Mouse (Mus musculus) thymus, postnatal 14 days (tissue): ENCODE measurements around the gene Evi5.

Source experiments
- DNase-seq: peaks from one replicate; pipeline ENCODE4 v3.0.0; 2021

Evi5 gene

DNA sequence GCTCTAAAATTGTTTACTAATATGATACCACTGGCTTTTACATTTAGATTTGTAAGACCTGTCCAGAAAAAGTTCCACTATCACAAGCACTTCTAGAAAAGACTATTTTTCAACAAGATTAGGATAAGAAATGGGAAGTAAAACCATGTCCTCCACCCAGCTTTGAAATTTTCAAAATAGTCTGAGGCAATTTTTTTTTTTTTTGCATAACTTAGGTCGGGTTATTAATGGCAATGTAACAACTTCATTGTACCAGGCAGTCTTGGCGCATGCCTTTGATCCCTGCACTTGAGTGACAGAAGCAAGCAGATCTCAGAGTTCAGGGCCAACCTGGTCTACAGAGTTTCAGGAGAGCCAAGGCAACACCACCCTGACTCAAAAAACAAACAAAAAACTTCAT lies 5.2 kb downstream of the Evi5 start:
- no peak for DNase-seq

DNA sequence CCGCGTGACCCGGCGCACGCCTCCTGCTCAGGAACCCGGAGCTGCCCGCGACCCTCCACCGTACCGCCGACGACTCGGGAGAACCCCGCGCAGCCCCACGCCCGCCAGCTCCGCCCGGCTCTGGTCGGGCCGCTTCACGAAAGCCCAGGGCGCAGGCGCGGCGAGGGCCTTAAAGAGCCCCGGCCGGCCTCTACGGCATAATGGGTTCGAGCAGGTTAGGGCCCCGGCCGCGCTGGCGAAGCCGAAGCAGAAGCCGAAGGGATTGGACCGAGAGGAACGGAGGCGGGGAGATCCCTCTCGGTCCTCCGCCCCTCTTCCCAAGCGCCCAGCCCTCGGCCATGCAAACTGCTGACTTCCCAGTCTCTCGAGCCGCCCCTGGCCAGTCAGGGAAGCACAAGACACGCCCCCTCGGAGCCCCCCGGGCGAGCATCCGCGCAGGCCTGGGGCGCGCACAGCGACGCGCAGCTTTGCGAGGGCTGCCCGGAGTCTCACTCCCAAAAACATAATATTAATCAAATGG lies 5.9 kb downstream of the Evi5 start:
- peak; percentile 69 for DNase-seq

DNA sequence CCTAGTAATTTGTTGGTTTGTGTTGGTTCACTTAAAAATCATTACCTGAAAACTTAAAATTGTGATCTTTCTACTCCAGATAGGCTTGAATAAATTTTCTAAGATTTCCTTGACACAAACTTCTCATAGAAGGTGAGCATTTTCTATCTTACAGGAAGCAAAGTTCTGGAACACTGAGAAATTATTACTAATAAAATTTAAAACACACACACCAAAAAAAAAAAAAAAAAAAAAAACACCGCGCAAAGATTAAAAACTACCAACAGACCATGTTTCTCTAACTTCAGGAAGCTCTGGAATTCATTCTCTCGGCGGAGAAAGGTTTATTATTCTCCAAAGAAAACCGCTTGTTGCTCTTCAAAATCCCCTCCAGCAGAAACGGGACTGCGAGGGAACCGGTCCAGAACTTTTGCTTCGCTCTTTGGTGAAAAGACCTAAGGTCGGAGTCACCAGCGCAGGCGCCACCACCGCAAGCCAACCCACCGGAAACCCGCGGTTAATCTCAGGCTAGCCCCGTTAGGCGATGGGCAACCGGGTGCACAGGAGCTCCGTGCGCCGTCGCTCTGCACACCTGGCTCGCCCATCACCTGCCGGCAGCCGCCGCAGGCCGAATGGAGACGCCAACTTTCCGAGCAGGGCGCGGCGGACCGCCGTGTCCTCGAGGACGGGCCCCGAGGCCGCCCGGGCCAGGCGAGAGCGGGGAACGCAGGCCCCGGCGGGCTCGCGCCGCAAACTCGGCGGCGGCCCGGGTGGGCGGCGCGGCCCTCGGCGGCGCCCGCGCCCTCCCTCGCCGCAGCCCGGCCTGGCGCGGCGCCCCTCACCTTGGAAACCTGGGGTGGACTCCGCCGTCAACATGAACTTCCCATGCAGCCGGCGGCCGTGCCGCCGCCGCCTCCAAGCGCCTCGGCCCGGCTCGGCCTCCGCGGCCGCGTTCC lies 6.7 kb downstream of the Evi5 start:
- DNase-seq: peak; percentile 63

- no peak for DNase-seq
Observed at GRCm38 (mm10) chr5:107866127-107867126, 8.5 kb downstream of the Evi5 start.

DNA sequence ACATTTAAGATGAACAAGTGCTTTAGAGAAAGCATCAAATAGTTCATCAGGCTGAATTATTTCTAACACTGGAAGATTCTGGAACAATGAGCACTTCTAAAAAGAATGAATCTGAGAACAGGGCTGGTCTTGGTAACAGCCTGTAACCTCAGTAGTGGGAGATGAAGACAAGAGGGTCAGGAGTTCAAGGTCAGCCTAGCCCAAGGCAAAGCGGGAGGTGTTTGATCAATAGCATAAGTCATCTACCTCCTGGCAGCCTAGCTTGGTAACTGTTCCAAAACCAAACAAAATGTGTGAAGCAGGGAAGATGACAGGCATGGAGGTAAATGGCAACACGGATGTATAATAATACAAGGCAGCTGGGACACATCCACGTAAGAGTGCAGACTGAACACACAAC lies 10.9 kb downstream of the Evi5 start:
- no peak for DNase-seq

DNA sequence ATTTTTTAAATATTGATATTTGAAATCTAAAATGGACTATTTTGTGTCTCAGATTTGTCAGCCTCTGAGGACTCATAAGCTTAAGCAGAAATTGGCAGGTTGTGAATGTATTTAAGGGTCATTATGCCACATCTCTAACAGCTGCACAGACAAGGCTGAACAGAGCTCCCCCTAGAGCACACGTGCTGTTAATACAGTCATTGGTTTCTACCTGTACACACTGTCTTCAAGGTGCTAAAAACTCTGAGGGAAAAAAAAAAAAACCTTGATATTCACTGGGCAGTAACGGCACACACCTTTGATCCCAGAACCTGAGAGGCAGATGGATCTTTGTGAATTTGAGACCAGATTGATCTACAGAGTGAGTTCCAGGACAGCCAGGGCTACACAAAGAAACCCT lies 15.9 kb downstream of the Evi5 start:
- peak; percentile 34 for DNase-seq

DNA sequence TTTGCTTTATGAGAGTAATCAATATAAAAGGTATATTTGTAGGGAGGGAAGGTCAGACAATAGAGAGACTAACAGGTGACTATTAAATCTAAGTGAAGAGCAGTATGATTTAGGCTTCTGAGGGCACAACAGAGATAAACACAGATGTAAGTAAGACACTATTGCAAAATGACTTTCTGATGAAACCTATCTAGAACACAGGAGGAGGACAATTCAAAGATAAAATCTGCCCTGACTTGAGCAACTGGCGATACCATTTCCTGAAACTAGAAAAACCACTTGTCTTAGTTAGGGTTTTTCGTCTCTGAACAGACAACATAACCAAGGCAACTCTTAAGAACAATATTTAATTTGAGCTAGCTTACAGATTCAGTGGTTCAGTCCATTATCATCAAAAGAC lies 19.4 kb downstream of the Evi5 start:
- no peak for DNase-seq

- no peak for DNase-seq
Observed at GRCm38 (mm10) chr5:107854556-107854955, 20.4 kb downstream of the Evi5 start.

- no peak for DNase-seq
Observed at GRCm38 (mm10) chr5:107853807-107854206, 21.1 kb downstream of the Evi5 start.

DNA sequence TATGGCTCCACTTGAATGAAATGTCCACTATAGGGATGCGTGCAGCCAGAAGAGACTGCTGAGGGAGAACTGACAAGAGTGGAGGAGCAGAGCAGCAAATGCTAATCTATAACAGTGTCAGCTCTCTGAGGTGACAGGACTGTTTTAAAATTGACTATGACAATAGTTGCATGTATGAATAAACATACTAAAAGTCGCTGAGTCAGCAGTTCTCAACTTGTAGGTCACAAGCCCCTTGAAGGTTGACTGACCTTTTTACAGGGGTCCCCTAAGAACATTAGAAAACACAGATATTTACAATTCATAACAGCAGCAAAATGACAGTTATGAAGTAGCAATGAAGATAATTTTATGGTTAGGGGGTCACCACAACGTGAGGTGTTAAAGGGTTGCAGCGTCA lies 25.9 kb downstream of the Evi5 start:
- DNase-seq: no peak

- DNase-seq: no peak
Observed at GRCm38 (mm10) chr5:107847817-107848216, 27.1 kb downstream of the Evi5 start.

DNA sequence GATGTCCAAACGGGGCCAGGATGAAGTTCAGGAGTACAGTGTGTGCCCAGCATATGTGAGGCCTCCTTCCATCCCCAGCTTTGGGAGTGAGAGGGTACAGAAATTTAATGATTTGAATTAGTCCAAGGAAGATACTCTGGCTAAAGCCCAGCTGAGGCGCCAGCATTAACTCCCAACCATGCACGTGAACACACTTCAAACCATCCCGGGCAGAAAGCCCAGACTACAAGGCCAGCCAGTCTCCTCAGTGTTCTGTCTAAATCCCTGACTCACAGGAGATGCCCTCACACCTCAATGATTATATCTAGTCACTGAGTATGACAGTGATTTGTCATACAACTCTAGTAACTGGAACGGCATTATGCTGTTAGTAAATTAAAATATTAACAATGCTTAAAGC lies 27.6 kb downstream of the Evi5 start:
- DNase-seq: no peak

- peak; percentile 41 for DNase-seq
Observed at GRCm38 (mm10) chr5:107840549-107841238, 34.2 kb downstream of the Evi5 start.

DNA sequence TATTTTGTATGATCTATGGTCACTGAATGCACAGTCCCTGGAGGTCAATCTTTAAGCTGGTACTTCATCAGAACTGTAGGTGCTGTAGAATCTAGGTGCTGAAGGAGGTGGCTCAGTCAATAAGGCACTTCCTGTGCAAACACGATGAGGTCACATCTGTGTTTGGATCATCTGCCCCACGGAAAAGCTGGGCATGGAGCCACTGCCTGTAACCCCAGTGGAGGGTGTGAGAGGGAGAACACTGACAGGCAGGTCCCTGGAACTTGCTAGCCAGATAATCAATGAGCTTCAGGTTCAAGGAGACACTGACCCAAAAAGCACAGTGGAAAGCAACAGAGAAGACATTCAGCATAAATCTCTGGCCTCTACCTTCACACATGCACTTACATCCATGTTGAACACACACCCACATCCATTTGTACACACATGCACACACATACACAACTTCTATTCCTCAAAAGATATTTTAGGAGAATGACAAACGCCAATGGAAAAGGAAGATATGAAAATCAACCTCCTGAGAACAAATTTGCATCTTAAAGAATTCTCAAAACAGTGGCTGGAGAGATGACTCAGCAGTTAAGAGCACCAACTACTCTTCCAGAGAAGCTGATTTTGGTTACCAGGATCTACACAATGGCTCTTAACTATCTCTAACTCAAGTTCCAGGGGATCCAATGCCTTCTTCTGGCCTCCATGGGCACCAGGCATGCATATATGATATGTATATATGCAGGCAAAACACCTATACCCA lies 35.8 kb downstream of the Evi5 start:
- no peak for DNase-seq

GRCm38 (mm10) chr5:107834287-107834686 lies 40.6 kb downstream of the Evi5 start:
- no peak for DNase-seq

DNA sequence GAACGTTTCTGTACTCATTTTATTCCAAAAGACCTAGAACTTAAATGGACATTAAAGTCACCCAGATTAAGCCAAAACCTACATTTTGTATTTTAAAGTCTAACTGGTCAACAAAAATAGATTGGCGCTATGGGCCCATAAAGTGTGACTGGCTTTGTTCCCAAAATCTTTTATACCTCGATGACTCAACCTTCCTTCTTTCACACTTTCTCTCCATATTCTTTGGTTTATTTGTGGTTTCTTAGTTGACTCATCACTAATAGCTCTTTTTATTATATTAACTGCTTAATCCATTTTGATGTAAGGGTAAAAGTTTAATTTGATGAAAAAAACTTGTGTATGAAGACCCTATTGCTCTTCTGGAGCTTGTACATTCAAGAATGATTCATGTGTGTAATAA lies 43.6 kb downstream of the Evi5 start:
- no peak for DNase-seq

GRCm38 (mm10) chr5:107829998-107830560 lies 44.8 kb downstream of the Evi5 start, which contains the start of gene Ube2d2b:
Gene Ube2d2b, plus strand, starts transcription at chr5:107830099.
- DNase-seq: no peak

DNA sequence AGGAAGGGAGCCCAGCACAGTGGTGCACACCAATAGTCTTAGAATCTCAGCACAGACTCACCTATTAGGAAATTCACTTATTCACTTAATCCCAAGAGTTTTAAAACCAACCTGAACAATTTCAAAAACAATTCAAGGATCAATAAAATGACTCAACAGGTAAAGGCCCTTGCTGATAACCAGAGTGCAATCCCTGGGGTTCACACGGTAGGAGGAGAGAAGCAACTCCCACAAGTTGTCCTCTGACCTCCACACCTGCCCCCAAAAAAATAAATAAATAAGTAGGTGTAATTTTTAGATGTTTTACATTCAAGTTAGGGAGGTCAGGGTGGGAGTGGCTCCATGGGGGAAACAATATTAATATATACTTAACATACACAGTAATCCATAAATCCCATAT lies 52.4 kb downstream of the Evi5 start:
- no peak for DNase-seq

DNA sequence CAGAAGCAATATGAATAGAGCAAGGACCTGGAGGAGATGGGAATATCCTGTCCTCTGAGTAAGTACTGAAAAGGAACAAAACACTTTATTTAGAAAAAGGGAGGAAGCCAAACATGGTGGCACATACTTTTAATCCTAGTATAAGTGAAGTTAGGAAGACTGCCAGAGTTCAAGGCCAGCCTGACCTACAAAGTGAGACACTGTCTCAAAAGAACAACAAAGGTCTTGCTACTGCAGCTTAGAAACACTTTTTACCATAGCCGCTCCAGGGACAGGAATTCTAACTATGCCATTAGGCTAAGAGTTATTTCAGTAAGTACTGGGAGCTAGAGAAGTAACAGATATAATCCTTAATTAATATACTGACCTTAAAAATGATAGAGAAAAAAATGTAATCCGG lies 60.3 kb downstream of the Evi5 start:
- no peak for DNase-seq

GRCm38 (mm10) chr5:107807496-107807895 lies 67.4 kb downstream of the Evi5 start:
- no peak for DNase-seq

DNA sequence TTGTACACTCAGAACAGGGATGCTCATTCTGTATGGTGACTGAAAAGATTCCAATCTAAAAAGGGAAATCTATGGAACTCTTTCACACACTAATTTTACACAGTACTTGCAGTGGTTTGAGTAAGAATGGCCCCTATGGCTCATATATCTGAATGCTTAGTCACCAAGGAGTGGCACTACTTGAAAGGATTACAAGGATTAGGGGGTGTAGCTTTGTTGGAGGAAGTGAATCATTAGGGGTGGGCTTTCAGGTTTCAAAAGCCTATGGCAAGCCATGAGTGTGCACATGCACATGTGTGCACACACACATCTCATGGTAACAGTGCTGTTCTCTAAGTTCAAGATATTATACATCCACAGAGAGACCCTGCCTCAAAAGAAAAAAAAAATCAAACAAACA lies 72.3 kb downstream of the Evi5 start:
- DNase-seq: no peak

DNA sequence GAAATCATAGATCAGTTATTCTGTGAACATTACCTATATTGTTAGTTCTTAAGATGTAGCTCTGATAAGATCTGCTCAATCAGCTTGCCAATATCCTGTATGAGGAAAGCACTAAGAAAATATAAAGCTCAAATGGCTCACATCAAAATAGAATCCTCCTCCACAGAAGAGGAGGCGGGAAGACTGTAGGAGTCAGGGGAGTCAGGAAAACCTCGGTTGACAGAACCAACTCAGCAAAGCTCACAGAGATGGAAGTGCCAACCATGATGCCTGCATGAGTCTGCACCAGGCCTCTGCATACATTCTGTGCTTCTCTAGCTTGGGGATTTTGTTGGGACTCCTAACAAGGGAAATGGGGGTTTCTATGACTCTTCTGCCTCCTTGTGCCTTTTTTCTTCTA lies 73.7 kb downstream of the Evi5 start:
- no peak for DNase-seq
